Mouse (Mus musculus): Measurements from ENCODE around the gene Prss22. TPM values are rescaled to one million over a fixed set of nuclear protein-coding genes. Genes with fewer than 3 reads are reported as not detected.

Gene Prss22
- not detected for total RNA-seq (2023)

GRCm38 (mm10) chr17:23997901-23998300, at the start of gene Prss22:
TSS of gene Prss22 (minus strand) at chr17:23998100.

GRCm38 (mm10) chr17:24037844-24038243, 39.9 kb upstream of the Prss22 start, which contains the start of gene Prss27:
TSS of gene Prss27 (plus strand) at chr17:24038144.

GRCm38 (mm10) chr17:23980297-23980909, 17.5 kb downstream of the Prss22 start, which contains the start of gene Prss30:
TSS of gene Prss30 (minus strand) at chr17:23980566.

GRCm38 (mm10) chr17:23955174-23955573, 42.7 kb downstream of the Prss22 start, which contains the start of gene Sbpl:
TSS of gene Sbpl (minus strand) at chr17:23955274.

Other genes starting within 250 kb of the Prss22 start
- gene Flywch1, start 226.5 kb downstream of the Prss22 start, total RNA-seq (2023), result 10 to 100 TPM; 12.9 to 14.0 TPM
- not detected for gene Flywch2, start 212.0 kb downstream of the Prss22 start, total RNA-seq (2023)
- 100 to 1,000 TPM; 847 to 887 TPM for gene Srrm2, start 207.6 kb downstream of the Prss22 start, total RNA-seq (2023)
- gene Elob, start 169.0 kb downstream of the Prss22 start, total RNA-seq (2023), result 100 to 1,000 TPM; 156 to 174 TPM
- not detected for gene Prss33, start 162.0 kb downstream of the Prss22 start, total RNA-seq (2023)
- not detected for gene Prss32, start 154.2 kb downstream of the Prss22 start, total RNA-seq (2023)
- gene Prss41, start 153.9 kb downstream of the Prss22 start, total RNA-seq (2023), result not detected
- not detected for gene Prss21, start 130.0 kb downstream of the Prss22 start, total RNA-seq (2023)
- not detected for gene Dcpp1, start 117.2 kb downstream of the Prss22 start, total RNA-seq (2023)
- not detected for gene Dcpp2, start 117.2 kb downstream of the Prss22 start, total RNA-seq (2023)
- gene Dcpp3, start 80.6 kb downstream of the Prss22 start, total RNA-seq (2023), result not detected
- gene Sbp, start 56.4 kb downstream of the Prss22 start, total RNA-seq (2023), result not detected
- not detected for gene Sbpl, start 42.8 kb downstream of the Prss22 start, total RNA-seq (2023)
- gene Prss30, start 17.5 kb downstream of the Prss22 start, total RNA-seq (2023), result 1 to 10 TPM; 3.1 to 3.4 TPM
- gene Prss27, start 40.0 kb upstream of the Prss22 start, total RNA-seq (2023), result not detected
- gene Kctd5, start 75.4 kb upstream of the Prss22 start, total RNA-seq (2023), result 10 to 100 TPM; 16.8 to 19.2 TPM
- 10 to 100 TPM; 44.5 to 51.8 TPM for gene Pdpk1, start 152.8 kb upstream of the Prss22 start, total RNA-seq (2023)
- 10 to 100 TPM; 62.8 to 72.6 TPM for gene Amdhd2, start 165.7 kb upstream of the Prss22 start, total RNA-seq (2023)
- 100 to 1,000 TPM; 462 to 465 TPM for gene Atp6v0c, start 171.6 kb upstream of the Prss22 start, total RNA-seq (2023)
- 1 to 10 TPM; 5.5 to 6.0 TPM for gene Tbc1d24, start 207.5 kb upstream of the Prss22 start, total RNA-seq (2023)
- gene Ntn3, start 211.4 kb upstream of the Prss22 start, total RNA-seq (2023), result under 1 TPM; 0.43 to 0.50 TPM
- gene Tedc2, start 222.8 kb upstream of the Prss22 start, total RNA-seq (2023), result 1 to 10 TPM; 4.1 to 6.2 TPM

Measured in monocyte, adult 59 days (primary cell).